Comparison of ENCODE assay signal across 20 mouse cellular contexts in genomic region chr15:86858356-86858906, GRCm38 (mm10).
"Had no signal": no experiment of that assay in that cellular context is flagged by ENCODE, and none has a peak within 500 bp of the region (broad histone marks: within the 10 kb centered on the region; RNA-seq: fewer than 3 reads in every experiment).

No protein-coding gene starts in this region.

- H3K4me3 ChIP-seq: layer of hippocampus, adult 2 months; limb, embryonic 12.5 days; limb, embryonic 15.5 days; neural tube, embryonic 12.5 days; neural tube, embryonic 15.5 days had no signal

- H3K9me3 ChIP-seq: limb, embryonic 12.5 days; limb, embryonic 15.5 days; neural tube, embryonic 12.5 days; neural tube, embryonic 15.5 days had no signal

- H3K36me3 ChIP-seq: limb, embryonic 12.5 days; limb, embryonic 15.5 days; neural tube, embryonic 12.5 days; neural tube, embryonic 15.5 days had no signal

- H3K4me2 ChIP-seq: limb, embryonic 12.5 days; limb, embryonic 15.5 days; liver, embryonic 11.5 days; lung, embryonic 14.5 days; neural tube, embryonic 12.5 days; neural tube, embryonic 15.5 days had no signal

- H3K9ac ChIP-seq: limb, embryonic 12.5 days; limb, embryonic 15.5 days; liver, embryonic 14.5 days; liver, postnatal 0 days; lung, embryonic 14.5 days; neural tube, embryonic 12.5 days; neural tube, embryonic 15.5 days had no signal

- DNase-seq: kidney, adult 2 months; kidney, postnatal 25 days; layer of hippocampus, adult 9-11 months; liver, postnatal 0 days; lung, embryonic 14.5 days; right cerebral cortex, postnatal 25 days; spleen, adult 18-20 months; thymus, adult 18-20 months; thymus, postnatal 36 days had no signal

- H3K27me3 ChIP-seq: limb, embryonic 12.5 days; limb, embryonic 15.5 days; neural tube, embryonic 12.5 days; neural tube, embryonic 15.5 days had no signal

- ATAC-seq: intestine, postnatal 0 days; liver, postnatal 0 days; lung, postnatal 0 days had no signal

- H3K4me1 ChIP-seq: limb, embryonic 12.5 days; limb, embryonic 15.5 days; neural tube, embryonic 12.5 days had no signal

- H3K27ac ChIP-seq: kidney, postnatal 0 days; layer of hippocampus, adult 2 months; limb, embryonic 12.5 days; limb, embryonic 15.5 days; liver, embryonic 14.5 days; macrophage; neural tube, embryonic 12.5 days; neural tube, embryonic 15.5 days had no signal
